Mouse (Mus musculus) B cell, adult 2 months (primary cell): ENCODE results near the gene Prph.
A peak's percentile ranks its signal among the peaks of the same experiment; 100 is the strongest.
"Not testable (repeated sequence)": the region's sequence is repeated elsewhere in the genome, so short reads cannot be mapped to it uniquely, and the experiment has no call there.

ENCODE experiments used
- DNase-seq, 2 experiments: peaks; one replicate each; pipeline ENCODE4 v3.0.0; 2022

The Prph gene

DNA sequence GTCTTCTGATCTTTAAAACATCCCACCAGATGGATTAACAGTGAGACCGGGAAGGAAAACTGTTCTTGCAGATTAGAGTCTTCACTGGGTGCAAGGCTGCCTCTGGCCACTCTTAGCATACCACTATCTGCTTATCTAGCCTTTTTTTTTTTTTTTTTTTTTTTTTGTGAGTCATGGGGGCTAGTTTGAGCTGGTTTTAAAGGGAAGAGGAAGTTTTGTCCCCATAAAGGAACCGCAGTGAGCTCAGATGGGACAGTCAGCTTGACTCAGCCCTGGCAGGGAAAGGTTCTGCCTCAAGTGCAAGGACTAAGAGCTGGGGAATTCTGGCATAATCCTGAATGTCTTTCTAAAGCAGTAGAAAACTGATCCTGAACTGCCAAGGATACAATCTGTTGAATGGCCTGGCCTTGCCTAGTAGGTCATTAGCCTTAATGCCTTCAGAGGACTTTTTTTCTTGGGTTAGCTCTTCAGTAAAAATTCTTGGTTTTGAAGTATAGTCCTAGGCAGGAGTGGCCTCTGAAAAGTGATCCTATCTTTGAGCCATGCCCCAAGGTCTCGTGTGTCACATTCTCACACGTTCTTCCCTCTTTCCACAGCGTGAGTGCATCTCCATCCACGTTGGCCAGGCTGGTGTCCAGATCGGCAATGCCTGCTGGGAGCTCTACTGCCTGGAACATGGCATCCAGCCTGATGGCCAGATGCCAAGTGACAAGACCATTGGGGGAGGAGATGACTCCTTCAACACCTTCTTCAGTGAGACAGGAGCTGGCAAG, 21.3 kb upstream of the Prph start:
- DNase-seq = no peak

DNA sequence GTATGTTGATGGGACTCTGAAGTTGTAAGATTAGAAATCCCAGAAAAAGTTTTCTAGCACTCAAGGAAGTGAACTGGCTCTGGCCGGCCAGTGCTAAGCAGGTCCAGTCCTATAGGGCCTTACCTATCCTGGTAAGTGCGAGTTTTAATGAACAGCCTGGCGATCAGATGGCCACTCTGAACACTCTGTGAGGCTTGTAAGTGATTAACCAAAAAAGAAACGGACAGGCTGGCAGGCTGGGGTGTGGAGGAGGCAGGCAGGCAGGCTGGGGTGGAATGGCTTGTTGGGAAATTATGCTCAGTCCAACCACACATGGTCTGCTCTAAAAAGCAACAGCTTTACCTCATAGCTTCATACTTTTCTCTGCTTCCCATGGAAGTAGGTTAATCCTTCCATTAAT, 19.5 kb upstream of the Prph start:
- no peak for DNase-seq

DNA sequence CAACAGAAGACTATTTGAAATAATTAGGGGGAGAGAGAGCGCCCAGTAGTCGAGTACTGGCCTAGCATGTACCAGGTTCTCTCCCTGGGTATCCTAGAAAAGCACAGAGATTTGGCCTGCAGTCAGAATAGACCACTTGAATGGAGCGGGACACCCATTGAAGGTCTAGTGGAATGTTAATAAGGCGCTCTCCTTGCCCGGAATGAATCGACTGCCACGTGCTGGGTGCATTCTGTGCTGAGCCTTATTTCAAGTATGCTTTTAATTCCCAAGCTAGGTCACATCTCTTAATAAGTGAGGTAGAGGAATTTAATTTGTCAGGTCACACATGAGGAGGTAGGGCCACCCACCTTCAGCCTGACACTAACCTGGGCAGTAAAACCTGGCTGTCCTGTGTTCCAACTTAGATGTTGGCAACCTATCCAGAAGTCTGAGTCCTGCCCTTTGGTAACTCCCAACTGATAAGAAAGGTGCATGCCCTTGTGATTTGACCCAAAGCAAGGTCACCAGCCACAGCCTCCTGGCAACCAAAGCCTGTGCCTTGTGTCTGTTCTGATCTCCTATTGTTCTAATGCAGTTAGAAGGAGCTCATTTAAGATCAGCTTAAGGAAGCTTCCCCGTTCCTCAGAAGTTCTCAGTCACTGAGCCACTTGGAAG, 18.6 kb upstream of the Prph start:
- DNase-seq = no peak

DNA sequence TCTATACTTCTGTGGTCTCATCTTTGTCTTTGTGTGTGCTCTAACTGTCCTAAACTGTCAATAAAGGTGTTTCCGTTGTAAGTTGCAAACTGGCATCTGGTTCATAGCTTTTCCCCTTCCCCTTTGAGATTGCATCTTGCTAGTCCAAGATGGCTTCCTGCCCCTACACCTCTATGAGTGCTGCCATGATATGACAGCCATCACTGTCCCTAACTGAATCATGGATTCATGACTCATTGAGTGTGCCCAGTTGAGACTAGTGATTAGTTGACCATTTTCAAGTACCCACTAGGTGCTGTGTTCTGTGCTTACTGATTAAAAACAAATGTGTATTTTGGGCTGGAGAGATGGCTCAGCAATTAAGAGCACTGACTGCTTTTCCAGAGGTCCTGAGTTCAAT, 16.9 kb upstream of the Prph start:
- DNase-seq = no peak

DNA sequence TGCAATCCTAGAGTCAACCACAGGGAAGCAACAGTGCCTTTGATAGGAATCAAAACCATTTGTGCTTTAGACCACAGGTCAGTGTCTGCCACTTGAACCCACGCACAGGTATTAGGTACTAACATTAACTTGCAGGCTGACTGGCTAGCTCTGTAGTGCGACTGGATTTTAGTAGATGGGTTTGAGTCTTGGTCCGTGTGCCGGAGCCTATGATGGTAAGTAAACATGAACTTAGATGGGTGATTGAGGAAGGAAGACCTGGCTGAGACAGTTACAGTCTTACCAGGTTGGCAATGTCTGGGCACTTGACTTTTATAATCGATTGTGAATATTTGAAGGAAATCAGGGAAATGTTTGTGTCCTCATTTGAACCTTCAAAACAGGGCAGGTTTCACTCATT, 16.2 kb upstream of the Prph start:
- no peak for DNase-seq

DNA sequence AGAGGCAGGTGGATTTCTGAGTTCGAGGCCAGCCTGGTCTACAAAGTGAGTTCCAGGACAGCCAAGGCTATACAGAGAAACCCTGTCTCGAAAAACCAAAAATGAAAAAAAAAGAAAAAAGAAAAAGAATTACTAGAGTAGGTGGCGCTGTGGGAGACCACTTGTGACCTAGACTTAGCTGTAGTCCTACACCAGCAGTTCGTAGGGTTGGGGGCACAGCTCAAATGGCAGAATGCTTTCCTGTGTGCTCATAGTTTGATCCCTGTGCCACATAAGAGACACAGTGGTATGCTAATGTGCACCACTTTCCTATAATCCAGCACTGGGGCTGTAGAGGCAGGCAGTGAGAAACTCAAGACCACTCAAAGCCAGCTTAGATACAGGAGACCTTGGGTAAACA, 15.7 kb upstream of the Prph start:
- no peak for DNase-seq

DNA sequence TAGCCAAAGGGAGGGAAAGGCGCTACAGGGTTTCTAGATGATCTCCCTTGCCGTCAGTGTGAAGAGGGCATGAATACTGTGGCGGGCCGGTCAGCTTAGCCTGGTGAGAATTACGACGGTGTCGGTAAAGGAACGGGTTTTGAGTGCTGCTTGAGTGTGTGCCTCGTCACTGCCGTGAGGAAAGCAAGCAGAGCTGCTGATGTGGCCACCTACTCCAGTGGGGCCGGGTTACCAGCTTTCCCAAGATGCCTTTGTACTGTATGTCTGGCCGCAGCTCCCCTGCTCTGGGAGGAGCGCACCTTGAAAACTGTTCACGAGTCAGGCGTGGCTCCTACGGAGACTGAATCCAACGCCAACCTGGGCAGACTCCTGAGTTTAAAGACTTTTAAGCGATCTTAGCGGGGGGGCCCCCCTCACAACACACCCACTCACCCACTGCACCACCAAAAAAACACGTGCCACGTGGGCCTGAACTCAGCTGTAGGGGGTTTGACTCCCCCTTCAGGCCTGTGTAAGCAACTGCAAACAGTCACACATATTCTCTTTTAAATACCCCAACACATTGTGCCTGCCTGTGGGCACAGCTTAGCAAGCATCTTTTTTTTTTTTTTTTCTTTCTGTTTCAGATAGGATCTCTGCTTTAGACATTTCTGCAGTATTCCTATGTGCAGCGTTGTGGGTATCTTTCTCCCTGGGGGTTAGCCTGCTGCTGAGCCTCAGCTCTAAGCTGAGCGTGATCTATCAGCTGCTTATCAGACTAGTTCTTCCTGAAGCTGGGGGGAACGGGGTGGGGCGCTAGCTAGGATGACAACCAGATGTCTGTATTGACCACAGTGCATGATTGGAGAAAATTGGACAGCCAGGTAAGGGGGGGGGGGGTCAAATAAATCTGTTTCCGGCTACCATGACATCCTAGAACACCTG, 14.7 kb upstream of the Prph start:
- DNase-seq = no peak

DNA sequence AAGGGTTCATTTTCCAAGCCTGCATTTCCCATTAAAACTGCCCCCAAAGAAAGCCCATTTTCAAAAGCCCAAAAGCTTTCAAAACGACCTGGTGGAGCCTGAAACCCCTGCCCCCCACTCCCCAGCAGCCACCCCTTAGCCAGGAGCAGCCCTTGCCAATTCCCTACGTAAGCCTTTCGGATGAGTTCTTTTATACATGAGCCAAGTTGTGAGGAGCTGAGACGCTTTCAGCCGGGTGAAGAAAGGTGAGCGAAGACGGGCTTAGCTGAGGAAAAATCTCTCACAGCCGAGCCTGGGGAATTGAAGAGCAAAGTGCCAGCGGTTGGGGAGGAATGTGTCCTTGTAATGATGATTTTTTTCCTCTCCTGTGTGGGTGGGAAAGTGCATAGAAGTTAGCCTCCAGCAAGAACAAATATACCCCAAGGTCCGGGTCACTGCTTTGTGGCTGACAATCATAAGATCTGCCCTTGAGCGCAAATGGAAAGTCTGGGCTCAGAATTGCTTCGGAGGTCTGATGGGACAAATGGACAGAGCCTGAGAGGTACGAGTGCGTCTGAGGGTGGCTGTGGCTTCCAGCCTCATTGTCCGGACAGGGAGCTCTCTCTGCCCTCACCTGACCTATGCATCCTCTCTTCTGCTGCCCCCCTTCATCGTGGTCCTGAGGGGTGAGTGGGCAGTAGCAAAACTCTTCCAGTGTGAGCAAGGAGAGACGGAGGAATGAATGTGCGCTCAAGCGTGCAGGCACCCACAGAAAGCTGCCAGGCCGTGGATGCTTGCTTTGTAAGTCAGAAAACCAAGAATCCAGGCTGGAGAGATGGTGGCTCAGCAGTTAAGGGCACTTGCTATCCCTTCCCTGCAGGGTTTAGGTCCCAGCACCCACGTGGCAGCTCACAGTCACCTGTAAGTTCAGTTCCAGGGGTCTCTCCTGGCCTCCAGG, 13.8 kb upstream of the Prph start:
- DNase-seq = no peak

DNA sequence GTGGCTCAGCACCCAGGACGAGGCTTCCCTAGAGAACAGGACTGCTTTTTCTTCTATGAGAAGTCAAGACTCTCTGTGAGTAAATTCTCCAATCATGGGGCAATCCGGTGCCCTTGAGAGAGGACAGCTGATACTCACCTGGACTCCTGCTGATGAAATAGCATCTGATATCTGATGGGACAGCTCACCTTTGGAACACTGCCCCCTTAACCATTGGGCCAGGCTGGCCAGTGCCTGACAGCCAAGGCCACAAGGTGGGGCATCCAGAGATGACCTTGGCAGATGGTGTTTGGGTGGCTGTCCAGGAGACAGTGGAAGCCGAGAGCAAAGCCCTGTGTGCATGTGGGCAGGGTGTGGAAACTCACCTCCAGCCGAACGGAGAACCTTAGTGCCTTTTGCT, 12.6 kb upstream of the Prph start:
- DNase-seq = no peak

DNA sequence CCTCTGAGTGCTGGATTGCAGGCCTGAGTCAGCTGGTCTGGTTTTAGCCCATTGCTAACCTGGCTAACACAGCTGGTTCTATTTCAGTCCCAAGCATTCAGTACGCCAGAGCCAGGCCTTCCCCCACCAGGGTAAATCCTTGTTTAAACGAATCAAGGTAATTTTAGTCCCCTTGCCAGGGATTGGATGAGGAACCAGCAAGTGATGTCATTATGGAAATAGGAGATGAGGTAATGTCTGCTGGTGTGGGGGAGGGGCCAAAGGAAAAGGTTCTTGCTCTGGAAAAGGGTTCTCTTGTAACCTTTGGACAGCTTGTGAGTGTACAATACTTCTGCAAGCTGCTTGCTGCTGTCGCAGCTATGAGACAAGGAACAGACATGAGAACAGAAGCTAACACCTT, 10.1 kb upstream of the Prph start:
- DNase-seq = no peak

DNA sequence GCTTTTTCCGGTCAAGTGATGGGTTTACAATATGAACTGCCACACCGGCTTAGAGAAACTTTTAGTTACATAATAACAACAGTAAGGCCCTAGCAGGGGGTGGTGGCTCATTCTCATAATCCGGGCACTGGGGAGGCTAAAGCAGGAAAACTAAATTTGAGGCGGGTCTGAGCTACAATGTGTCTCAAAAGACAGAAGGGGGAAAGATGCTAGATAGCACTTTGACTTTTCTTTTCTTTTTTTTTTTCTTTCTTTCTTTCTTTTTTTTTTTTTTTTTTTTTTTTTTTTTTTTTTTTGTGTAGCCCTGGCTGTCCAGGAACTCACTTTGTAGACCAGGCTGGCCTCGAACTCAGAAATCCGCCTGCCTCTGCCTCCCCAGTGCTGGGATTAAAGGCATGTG, 9.2 kb upstream of the Prph start:
- DNase-seq = not testable (repeated sequence)

DNA sequence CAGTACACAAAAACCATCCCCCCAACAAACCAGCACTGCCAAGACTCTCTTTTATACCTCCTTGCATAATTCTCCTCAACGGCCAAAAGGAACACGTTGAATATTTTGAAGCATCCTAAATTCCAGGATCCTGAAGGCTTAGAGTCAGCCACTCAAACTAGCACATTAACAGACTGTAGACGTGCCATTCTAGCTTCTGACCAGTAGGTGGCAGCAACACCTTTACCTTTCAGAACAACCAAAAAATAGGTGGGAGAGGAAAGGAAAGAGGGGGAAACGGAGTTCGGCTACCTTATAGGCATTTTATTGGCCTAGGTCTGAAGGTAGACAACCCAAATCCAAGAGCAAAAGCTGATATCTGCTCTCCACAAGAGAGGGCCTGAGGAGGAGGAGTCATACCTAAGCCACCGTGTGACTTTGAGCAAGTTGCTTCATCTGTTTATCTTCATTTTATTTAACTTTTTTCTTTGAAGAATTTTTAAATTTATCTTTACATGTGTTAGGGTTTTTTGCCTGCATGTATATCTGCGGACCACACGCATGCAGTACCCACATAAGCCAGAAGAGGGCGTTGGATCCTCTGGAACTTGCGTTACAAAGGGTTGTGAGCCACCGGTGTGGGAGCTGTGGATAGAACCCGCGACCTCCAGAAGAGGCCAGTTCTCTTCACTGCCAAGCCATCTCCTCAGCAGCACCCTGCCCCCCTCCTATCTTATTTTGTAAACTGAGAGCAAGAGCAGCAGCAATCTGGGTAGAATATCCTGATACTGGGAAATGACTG, 5.3 kb upstream of the Prph start:
- DNase-seq = peak; percentile 62 to 67

DNA sequence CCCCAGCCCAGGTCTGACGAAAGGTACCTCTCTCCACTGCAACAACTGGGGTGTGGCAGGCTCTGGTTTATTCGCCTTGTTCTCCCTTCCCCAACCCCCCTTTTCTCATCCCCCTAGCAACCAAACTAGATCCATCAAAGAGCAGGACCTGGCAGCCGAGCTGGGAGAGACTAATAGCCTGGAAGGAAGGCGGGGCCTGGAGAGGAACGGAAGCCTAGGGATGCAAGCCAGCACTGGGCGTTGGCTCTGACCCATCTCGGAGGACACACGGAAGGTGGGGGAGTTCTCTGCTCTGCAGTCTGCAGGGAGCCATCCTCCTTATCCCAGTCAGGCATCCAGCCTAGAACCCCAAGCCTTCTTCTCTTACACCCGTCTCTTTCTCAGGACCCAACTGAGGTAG, 1.6 kb upstream of the Prph start:
- DNase-seq = no peak

DNA sequence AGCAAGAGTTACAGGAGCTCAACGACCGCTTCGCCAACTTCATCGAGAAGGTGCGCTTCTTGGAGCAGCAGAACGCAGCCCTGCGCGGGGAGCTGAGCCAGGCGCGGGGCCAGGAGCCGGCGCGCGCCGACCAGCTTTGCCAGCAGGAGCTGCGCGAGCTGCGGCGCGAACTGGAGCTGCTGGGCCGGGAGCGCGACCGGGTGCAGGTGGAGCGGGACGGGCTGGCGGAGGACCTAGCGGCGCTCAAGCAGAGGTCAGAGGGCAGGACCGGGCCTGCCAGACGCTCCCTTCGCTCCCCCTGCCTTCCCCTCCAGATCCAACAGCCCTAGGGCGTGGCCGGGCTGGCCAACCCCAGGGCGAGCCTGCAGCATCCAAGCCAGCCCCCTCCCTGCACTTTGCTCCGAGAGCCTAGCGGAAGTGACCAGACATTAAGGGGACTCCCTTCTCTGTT, 562 bp downstream of the Prph start:
- DNase-seq = no peak

DNA sequence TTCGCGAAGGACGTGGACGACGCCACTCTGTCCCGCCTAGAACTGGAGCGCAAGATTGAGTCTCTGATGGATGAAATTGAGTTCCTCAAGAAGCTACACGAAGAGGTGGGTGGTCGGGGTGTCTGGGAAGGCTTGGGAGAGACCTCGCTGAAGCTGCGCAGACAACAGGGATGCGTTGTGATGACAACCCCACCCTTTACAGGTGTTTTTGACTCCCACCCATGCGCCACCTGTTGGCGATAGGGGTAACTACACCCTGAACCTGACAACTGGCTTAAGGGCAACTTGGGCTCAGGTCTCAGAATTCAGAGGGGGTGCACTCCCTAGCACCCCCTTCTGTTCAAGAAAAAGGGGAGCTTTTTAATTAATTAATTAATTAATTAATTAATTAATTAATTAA, 1.4 kb downstream of the Prph start:
- DNase-seq = peak; percentile 73 to 74

DNA sequence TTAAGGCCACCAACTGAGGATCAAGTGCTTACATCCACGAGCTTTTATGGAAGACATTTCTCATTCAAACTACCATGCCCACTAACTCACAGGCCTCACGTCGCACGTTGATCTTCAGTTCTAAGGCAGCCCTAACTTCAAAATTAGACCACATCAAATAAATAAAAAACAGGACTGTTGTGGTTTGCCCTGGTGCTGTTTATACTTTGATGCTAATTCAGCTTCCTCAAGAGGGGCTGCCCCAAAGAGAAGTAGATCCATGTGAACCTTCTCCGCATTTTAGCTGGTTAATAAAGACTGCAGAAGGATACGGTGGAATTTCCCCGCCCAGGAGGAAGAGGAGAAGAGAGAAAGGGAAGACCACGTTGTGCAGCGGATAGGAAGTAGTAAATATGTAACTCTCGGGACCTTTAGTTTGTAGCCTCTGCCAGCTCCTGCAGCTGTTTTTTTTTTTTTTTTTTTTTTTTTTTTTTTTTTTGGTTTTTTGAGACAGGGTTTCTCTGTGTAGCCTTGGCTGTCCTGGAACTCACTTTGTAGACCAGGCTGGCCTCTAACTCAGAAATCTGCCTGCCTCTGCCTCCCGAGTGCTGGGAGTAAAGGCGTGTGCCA, 10.7 kb downstream of the Prph start:
- DNase-seq = no peak

DNA sequence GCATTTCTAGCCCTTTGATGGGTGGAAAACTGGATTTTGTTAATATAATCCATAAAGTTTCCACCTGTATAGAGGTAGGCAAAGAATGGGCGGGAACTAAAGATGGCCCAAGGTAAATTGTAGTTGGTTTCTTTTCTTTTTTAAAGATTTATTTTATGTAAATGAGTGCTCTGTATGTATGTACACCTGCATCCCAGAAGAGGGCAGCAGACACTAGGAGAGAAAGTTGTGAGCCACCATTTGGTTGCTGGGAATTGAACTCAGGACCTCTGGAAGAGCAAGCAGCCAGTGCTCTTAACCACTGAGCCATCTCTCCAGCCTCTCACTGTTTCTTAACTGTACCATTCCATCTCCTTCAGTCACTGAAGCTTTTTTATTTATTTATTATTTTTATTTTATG, 17.0 kb downstream of the Prph start:
- no peak for DNase-seq

DNA sequence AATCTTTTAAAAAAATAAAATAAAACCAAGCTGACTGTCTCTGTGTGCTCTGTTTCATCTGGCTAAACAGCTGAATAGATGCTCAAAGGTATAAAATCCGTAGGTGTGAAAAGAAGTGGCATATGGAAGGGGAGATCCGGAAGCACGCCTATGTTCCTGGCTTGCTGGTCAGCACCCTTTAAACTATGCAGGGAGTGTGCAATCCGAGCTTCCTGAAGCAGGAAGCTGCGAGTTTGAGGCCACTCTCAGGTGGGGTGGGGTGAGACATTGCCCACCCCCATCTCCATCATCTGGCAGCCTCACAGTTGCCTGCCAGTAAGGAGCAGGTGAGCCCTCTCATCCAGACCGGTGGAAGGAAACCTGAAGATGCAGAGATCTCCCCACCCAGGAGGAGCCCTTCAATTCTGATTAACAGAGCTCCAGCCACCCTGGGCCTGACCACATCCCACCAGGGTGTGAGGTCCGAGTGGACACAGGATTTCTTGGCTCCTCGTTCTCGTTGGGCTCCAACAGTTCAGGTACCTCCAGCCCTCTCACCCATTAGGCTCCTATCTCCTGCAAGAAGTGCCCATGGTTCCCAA, 19.1 kb downstream of the Prph start, which contains the start of gene Troap:
TSS of gene Troap (plus strand) at position 557 of the 581 bp plus-strand sequence.
- DNase-seq = no peak

DNA sequence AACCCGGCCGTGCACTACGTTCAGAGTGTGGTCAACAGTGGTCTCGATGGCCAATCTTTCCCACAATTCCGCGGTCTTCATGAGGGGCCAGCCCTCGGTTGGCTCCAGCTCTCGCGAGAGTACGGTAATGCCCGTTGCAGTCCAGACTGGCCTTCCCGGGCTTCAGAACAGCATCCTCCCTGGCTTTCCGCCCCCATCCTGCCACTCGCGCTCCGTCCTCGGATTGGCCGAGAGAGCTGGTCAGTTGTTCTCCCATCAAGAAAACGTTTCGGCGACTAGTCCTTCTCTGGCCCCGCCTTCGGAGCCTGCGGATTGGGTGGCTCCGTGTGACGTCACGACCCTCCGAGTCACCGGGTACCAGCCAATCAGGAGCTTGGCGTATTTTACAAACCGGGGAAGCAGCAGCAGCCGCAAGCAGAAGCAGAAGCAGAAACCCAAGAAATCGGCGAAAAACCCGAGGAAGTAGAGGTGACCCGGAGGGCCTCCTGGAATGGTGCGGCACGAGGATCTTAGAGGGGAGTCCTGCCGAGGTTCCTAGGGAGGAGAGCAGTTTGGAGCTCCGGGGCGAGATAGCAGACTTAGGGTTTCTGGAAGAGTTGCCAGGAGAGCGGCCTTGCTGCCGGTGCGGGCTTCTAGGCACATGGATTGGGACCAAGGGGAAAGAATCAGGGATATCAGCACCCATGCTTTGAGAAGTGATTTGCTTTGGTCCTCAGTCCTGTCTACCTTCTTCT, 19.8 kb downstream of the Prph start:
- peak; percentile 97 for DNase-seq

DNA sequence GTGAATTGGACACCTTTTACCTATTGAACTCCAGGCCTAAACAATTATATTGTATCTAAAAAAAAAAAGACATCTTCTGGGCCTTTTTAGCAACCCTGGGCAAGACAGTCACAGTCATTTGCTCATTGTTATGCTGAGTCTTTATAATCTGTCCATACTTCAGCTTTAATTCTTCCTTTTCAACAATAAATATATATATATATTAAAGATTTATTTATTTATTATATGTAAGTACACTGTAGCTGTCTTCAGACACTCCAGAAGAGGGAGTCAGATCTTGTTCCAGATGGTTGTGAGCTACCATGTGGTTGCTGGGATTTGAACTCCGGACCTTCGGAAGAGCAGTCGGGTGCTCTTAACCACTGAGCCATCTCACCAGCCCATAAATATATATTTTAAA, 21.0 kb downstream of the Prph start:
- DNase-seq = not testable (repeated sequence)
